Mouse (Mus musculus) spleen, adult 10 weeks (tissue): Measurements from ENCODE around the gene Cby1. TPM values are rescaled to one million over a fixed set of nuclear protein-coding genes. Genes with fewer than 3 reads are reported as not detected.

Source experiments
- polyA plus RNA-seq: library from polyadenylated mRNA; stranded (reverse); fragments of 350-450 nt; fragmentation: Illumina TruSeq; extraction: RNeasy Lipid Tissue Mini Kit (QIAGEN cat#74804); gene quantifications from one replicate; pipeline ENCODE4 v1.2.3, GENCODE M21; 2015; ENCODE audit warnings: low replicate concordance; ENCODE audit not compliant: insufficient read depth

Cby1 gene
- polyA plus RNA-seq = 5.9 TPM

DNA sequence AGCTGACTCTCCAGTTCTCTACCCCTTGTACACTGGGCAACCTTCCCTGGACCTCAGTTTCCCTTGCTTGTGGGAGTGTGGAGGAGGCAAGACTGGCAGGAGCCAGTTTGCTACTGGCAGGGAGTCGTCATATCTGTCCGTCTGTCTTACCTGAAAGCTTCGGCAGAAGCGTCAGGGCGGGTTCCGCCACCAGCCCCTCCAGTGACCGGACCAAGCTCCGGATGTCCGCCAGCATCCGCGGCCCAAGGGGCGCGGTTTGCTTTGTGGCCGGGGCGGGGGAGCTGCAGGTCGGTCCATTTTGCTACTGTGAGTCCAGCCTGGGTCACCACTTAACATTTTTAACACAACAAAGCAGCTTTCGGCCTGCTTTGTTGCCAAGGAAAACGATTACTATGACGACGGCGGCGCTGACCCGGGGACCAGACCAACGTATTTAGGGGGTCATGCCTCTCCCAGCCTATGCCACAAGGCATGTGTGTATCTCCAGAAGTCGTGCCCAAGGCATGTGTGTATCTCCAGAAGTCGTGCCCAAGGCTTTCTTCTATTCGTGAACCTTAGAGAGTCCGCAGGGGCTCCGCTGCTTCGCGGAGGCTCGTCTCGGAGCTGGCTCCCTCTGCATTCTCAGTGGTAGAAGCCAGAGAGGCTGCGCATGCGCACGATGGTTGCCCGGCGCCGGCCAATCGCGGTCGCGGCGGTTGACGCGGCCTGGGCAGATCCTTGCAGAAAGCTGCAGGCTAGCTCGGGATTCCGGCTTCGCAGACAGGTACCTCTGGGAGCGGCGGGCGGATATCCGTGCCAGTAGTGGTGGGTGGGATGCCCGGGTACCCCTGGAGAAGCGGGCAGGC is at the start of gene Cby1, which contains the start of gene Fam227a:
Gene Cby1 (plus strand): TSS at position 669 of the 845 bp plus-strand sequence.
Gene Fam227a (minus strand): TSS at position 426 of the 845 bp plus-strand sequence.

GRCm38 (mm10) chr15:79670249-79670971 is 11.4 kb downstream of the Cby1 start, which contains the start of gene Tomm22:
Gene Tomm22, plus strand, starts transcription at chr15:79670861.

GRCm38 (mm10) chr15:79687646-79688267 is 28.8 kb downstream of the Cby1 start, which contains the start of gene Josd1:
Gene Josd1, minus strand, starts transcription at chr15:79687919.

DNA sequence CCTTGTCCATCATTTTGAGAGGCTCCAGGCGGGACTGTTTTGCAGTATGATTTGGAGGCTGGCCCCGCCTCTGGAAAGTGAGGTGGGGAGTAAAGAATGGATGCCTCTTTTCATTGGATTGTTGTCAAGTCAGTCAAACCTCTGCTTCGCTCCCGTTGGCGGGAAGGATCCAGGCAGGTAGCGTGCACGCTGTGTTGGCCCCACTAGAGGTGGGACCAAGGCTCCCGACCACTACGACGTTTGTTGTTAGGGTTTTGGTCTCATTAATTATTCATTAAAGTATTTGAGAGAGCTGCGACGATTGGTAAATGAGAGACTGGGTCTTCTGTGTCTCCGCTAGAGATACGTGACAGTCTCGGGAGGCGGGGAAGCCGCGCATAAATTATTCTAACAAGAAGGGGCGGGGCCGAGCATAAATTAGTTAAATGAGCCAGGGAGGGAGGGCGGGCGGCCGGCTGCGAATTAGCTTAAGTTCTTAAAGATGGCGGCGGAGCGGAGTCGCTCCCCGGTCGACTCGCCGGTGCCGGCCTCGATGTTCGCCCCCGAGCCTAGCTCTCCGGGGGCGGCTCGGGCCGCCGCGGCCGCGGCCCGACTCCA is 31.5 kb downstream of the Cby1 start, which contains the start of gene Gtpbp1:
Gene Gtpbp1 (plus strand): TSS at position 420 of the 597 bp plus-strand sequence.

Other genes starting within 250 kb of the Cby1 start
- 18.6 TPM for gene Csnk1e, start 203.6 kb upstream of the Cby1 start, polyA plus RNA-seq
- gene Kcnj4, start 154.0 kb upstream of the Cby1 start, polyA plus RNA-seq = not detected
- gene Kdelr3, start 142.8 kb upstream of the Cby1 start, polyA plus RNA-seq = 2.1 TPM
- gene Ddx17, start 112.5 kb upstream of the Cby1 start, polyA plus RNA-seq = 623 TPM
- gene Dmc1, start 54.1 kb upstream of the Cby1 start, polyA plus RNA-seq = 1.0 TPM
- gene Fam227a, start 243 bp upstream of the Cby1 start, polyA plus RNA-seq = 1.9 TPM
- gene Tomm22, start 11.7 kb downstream of the Cby1 start, polyA plus RNA-seq = 210 TPM
- gene Josd1, start 28.7 kb downstream of the Cby1 start, polyA plus RNA-seq = 20.9 TPM
- gene Gtpbp1, start 31.6 kb downstream of the Cby1 start, polyA plus RNA-seq = 35.7 TPM
- 65.8 TPM for gene Sun2, start 83.3 kb downstream of the Cby1 start, polyA plus RNA-seq
- gene Dnal4, start 118.7 kb downstream of the Cby1 start, polyA plus RNA-seq = 4.7 TPM
- gene Nptxr, start 145.6 kb downstream of the Cby1 start, polyA plus RNA-seq = 1.9 TPM
- not detected for gene Npcd, start 175.0 kb downstream of the Cby1 start, polyA plus RNA-seq
- 12.9 TPM for gene Cbx6, start 175.5 kb downstream of the Cby1 start, polyA plus RNA-seq
- gene Apobec3, start 232.5 kb downstream of the Cby1 start, polyA plus RNA-seq = 616 TPM